Mouse (Mus musculus) R1 (cell line): ENCODE results near the gene Elane.
A peak's percentile ranks its signal among the peaks of the same experiment; 100 is the strongest.

ENCODE experiments used
- DNase-seq: peaks from one replicate; pipeline ENCODE4 v3.0.0-alpha.2; 2018; ENCODE audit warnings: low read depth, low spot score

Elane gene

GRCm38 (mm10) chr10:79914948-79915596 lies 29.0 kb downstream of the Elane start:
- no peak for DNase-seq

- no peak for DNase-seq
Observed at GRCm38 (mm10) chr10:79916081-79916480, 30.0 kb downstream of the Elane start.

- DNase-seq, result peak; percentile 66
Observed at GRCm38 (mm10) chr10:79916808-79917531, 30.9 kb downstream of the Elane start, which contains the start of gene Kiss1r. Kiss1r (plus strand) TSS chr10:79916971.

GRCm38 (mm10) chr10:79917532-79918100 lies 31.6 kb downstream of the Elane start:
- no peak for DNase-seq

GRCm38 (mm10) chr10:79918231-79919078 lies 32.4 kb downstream of the Elane start:
- no peak for DNase-seq

- DNase-seq, result peak; percentile 54
Observed at GRCm38 (mm10) chr10:79919251-79919849, 33.3 kb downstream of the Elane start.

- DNase-seq, result peak; percentile 18
Observed at GRCm38 (mm10) chr10:79920056-79920890, 34.2 kb downstream of the Elane start.

GRCm38 (mm10) chr10:79920958-79921535 lies 35.0 kb downstream of the Elane start, which contains the start of gene R3hdm4:
R3hdm4 (minus strand) TSS chr10:79921208.
- peak; percentile 39 for DNase-seq

GRCm38 (mm10) chr10:79921572-79921971 lies 35.5 kb downstream of the Elane start:
- peak; percentile 48 for DNase-seq

GRCm38 (mm10) chr10:79924998-79925784 lies 39.1 kb downstream of the Elane start:
- DNase-seq, result peak; percentile 83

GRCm38 (mm10) chr10:79925785-79926490 lies 39.9 kb downstream of the Elane start:
- no peak for DNase-seq

GRCm38 (mm10) chr10:79926491-79927323 lies 40.7 kb downstream of the Elane start, which contains the start of gene Arid3a:
Arid3a (plus strand) TSS chr10:79927043.
- DNase-seq, result peak; percentile 96

- peak; percentile 55 for DNase-seq
Observed at GRCm38 (mm10) chr10:79927324-79928029, 41.4 kb downstream of the Elane start.

GRCm38 (mm10) chr10:79928030-79928694 lies 42.1 kb downstream of the Elane start:
- no peak for DNase-seq

- no peak for DNase-seq
Observed at GRCm38 (mm10) chr10:79928907-79929701, 43.1 kb downstream of the Elane start.
